Mouse (Mus musculus) forebrain, embryonic 14.5 days (tissue): ENCODE results near the gene Fbrs. TPM values are rescaled to one million over a fixed set of nuclear protein-coding genes. Genes with fewer than 3 reads are reported as not detected.

Experiments
- microRNA-seq: library from miRNA; unstranded; fragments of <30 nt; microRNA quantifications from one replicate; pipeline ENCODE4, GENCODE M21; 2016
- polyA plus RNA-seq: library from polyadenylated mRNA; unstranded; fragments of >200 nt; fragmentation: Nextera tagmentation; extraction: Ambion mirVana; gene quantifications from 2 replicates; pipeline ENCODE4 v1.2.1, GENCODE M21; 2014

Gene Fbrs
- polyA plus RNA-seq, 1 experiment from 2014 or later, result 8.9 TPM

Small RNA genes lying within 50 kb of the gene (microRNA-seq; reads per million reads assigned to microRNA genes)
- gene Gm47278 (not detected), gene Mir7060 (0.66 reads per million)

Other genes starting within 250 kb of the Fbrs start
- 29.4 and 36.7 TPM in 2 replicates for gene Zfp553, start 246.1 kb upstream of the Fbrs start, polyA plus RNA-seq
- gene Sept1, start 246.1 kb upstream of the Fbrs start, polyA plus RNA-seq, result 11.3 and 15.1 TPM in 2 replicates
- 53.2 and 57.4 TPM in 2 replicates for gene Zfp771, start 234.9 kb upstream of the Fbrs start, polyA plus RNA-seq
- gene Dctpp1, start 218.5 kb upstream of the Fbrs start, polyA plus RNA-seq, result 169 and 219 TPM in 2 replicates
- 59.4 and 62.5 TPM in 2 replicates for gene Sephs2, start 205.1 kb upstream of the Fbrs start, polyA plus RNA-seq
- 0.17 and 0.23 TPM in 2 replicates for gene Itgal, start 182.9 kb upstream of the Fbrs start, polyA plus RNA-seq
- 3.5 and 3.6 TPM in 2 replicates for gene Zfp768, start 133.6 kb upstream of the Fbrs start, polyA plus RNA-seq
- 4.0 and 7.0 TPM in 2 replicates for gene Zfp747, start 103.1 kb upstream of the Fbrs start, polyA plus RNA-seq
- gene 9130019O22Rik, start 92.0 kb upstream of the Fbrs start, polyA plus RNA-seq, result 5.5 and 6.6 TPM in 2 replicates
- gene E430018J23Rik, start 85.6 kb upstream of the Fbrs start, polyA plus RNA-seq, result 7.4 and 7.5 TPM in 2 replicates
- 4.4 and 4.5 TPM in 2 replicates for gene Zfp764, start 72.4 kb upstream of the Fbrs start, polyA plus RNA-seq
- gene Zfp688, start 57.1 kb upstream of the Fbrs start, polyA plus RNA-seq, result 32.9 and 36.1 TPM in 2 replicates
- gene Zfp689, start 30.0 kb upstream of the Fbrs start, polyA plus RNA-seq, result 12.7 TPM in 2 replicates
- 44.7 and 48.5 TPM in 2 replicates for gene Prr14, start 19.6 kb upstream of the Fbrs start, polyA plus RNA-seq
- gene Srcap, start 32.8 kb downstream of the Fbrs start, polyA plus RNA-seq, result 25.3 and 43.6 TPM in 2 replicates
- 12.6 and 16.6 TPM in 2 replicates for gene Gm42715, start 40.4 kb downstream of the Fbrs start, polyA plus RNA-seq
- 4.1 and 4.7 TPM in 2 replicates for gene Tmem265, start 82.2 kb downstream of the Fbrs start, polyA plus RNA-seq
- gene Phkg2, start 94.1 kb downstream of the Fbrs start, polyA plus RNA-seq, result 59.5 and 62.2 TPM in 2 replicates
- 12.5 and 12.8 TPM in 2 replicates for gene Ccdc189, start 109.4 kb downstream of the Fbrs start, polyA plus RNA-seq
- gene Rnf40, start 109.6 kb downstream of the Fbrs start, polyA plus RNA-seq, result 26.2 and 39.6 TPM in 2 replicates
- 20.8 and 24.2 TPM in 2 replicates for gene Zfp629, start 136.6 kb downstream of the Fbrs start, polyA plus RNA-seq
- gene Bcl7c, start 229.7 kb downstream of the Fbrs start, polyA plus RNA-seq, result 40.8 and 45.7 TPM in 2 replicates
- gene Ctf1, start 233.5 kb downstream of the Fbrs start, polyA plus RNA-seq, result 5.3 and 5.9 TPM in 2 replicates